Mouse (Mus musculus) kidney, embryonic 14.5 days (tissue): Measurements from ENCODE around the gene Bcl2l11. TPM values are rescaled to one million over a fixed set of nuclear protein-coding genes. Genes with fewer than 3 reads are reported as not detected.
A peak's percentile ranks its signal among the peaks of the same experiment; 100 is the strongest.

Experiments
- ATAC-seq: fragments of 200-750 bp; cut with Nextera tagmentation; 2 replicates; pipeline ENCODE4 v1.8.0; 2017; ENCODE audit warnings: moderate number of reproducible peaks, mild to moderate bottlenecking, moderate TSS enrichment, moderate library complexity; ENCODE audit not compliant: low FRiP score, low TSS enrichment
- H3K27ac ChIP-seq: fragments of 300-500 bp; sonication (generic); 2 replicates; pipeline ENCODE4 v1.5.1; 2014; ENCODE audit warnings: low read depth, mild to moderate bottlenecking, low read length, moderate library complexity, mixed read lengths
- H3K27me3 ChIP-seq: fragments of 300-500 bp; sonication (generic); 2 replicates; pipeline ENCODE4 v1.6.1; 2014; ENCODE audit warnings: mild to moderate bottlenecking, low read length; ENCODE audit not compliant: control insufficient read depth, insufficient read depth
- H3K36me3 ChIP-seq: fragments of 300-500 bp; sonication (generic); 2 replicates; pipeline ENCODE4 v1.6.1; 2014; ENCODE audit warnings: low read length, mixed read lengths; ENCODE audit not compliant: control insufficient read depth, insufficient read depth
- H3K4me1 ChIP-seq: fragments of 300-500 bp; sonication (generic); 2 replicates; pipeline ENCODE4 v1.6.1; 2014; ENCODE audit warnings: low read length, mixed read lengths; ENCODE audit not compliant: control insufficient read depth, insufficient read depth
- H3K4me2 ChIP-seq: fragments of 300-500 bp; sonication (generic); replicated peaks from 2 replicates; pipeline ENCODE4 v1.6.1; 2014; ENCODE audit warnings: low read depth, mild to moderate bottlenecking, low read length
- H3K4me3 ChIP-seq: fragments of 300-500 bp; sonication (generic); 2 replicates; pipeline ENCODE4 v1.5.1; 2014; ENCODE audit warnings: mild to moderate bottlenecking, low read length
- H3K9ac ChIP-seq: fragments of 300-500 bp; sonication (generic); 2 replicates; pipeline ENCODE4 v1.6.1; 2014; ENCODE audit warnings: low read depth, mild to moderate bottlenecking, low read length, moderate library complexity
- H3K9me3 ChIP-seq: fragments of 300-500 bp; sonication (generic); 2 replicates; pipeline ENCODE4 v1.6.1; 2016; ENCODE audit warnings: low read length; ENCODE audit not compliant: control insufficient read depth
- WGBS: fragments of 180-500 bp; shearing (Covaris S2); extraction: QIAGEN DNeasy Blood & Tissue Kit; methylation state at CpG from one replicate; pipeline ENCODE4 v1.1.7; 2014; 5-methylcytosine and 5-hydroxymethylcytosine counted together
- polyA plus RNA-seq: library from polyadenylated mRNA; unstranded; fragments of >200 nt; fragmentation: Nextera tagmentation; extraction: Ambion mirVana; gene quantifications from 2 replicates; pipeline ENCODE4 v1.2.1, GENCODE M21; 2014

Bcl2l11 gene
- polyA plus RNA-seq, 1 experiment from 2014 or later, result 31.6 TPM

- H3K4me3 ChIP-seq, result no peak overlapping the region
- H3K9me3 ChIP-seq, result no peaks in the 10 kb centered on the region
- H3K4me1 ChIP-seq, result peaks cover 30% of the 10 kb centered on the region
- H3K27me3 ChIP-seq, result no peaks in the 10 kb centered on the region
- H3K36me3 ChIP-seq, result peaks cover 33% of the 10 kb centered on the region; the same call in 1 of the 2 replicates
- ATAC-seq, result no peak
- H3K4me2 ChIP-seq, result no peak overlapping the region
- H3K27ac ChIP-seq, result no peak overlapping the region
- H3K9ac ChIP-seq, result no peak overlapping the region
- WGBS, result 77% methylated on average over 5 of the region's 5 CpGs
These were observed 30.2 kb downstream of the Bcl2l11 start for GRCm38 (mm10) chr2:128156067-128156462.

GRCm38 (mm10) chr2:128156557-128157412 is 30.9 kb downstream of the Bcl2l11 start:
- Histone ChIP-seq H3K9me3 (no peaks in the 10 kb centered on the region), H3K4me3 (no peak overlapping the region), H3K4me2 (no peak overlapping the region), H3K27me3 (no peaks in the 10 kb centered on the region), H3K36me3 (peaks cover 29% of the 10 kb centered on the region; the same call in 1 of the 2 replicates), H3K4me1 (peaks cover 30% of the 10 kb centered on the region), H3K27ac (no peak overlapping the region), H3K9ac (no peak overlapping the region)
- WGBS, result 57% methylated on average over 12 of the region's 12 CpGs
- ATAC-seq, result no peak

GRCm38 (mm10) chr2:128158734-128159410 is 33.0 kb downstream of the Bcl2l11 start:
- no peak overlapping the region for H3K27ac ChIP-seq
- H3K4me2 ChIP-seq, result no peak overlapping the region
- no peaks in the 10 kb centered on the region for H3K27me3 ChIP-seq
- no peak overlapping the region for H3K4me3 ChIP-seq
- peak; percentile 72 for ATAC-seq
- H3K9ac ChIP-seq, result no peak overlapping the region
- peaks cover 24% of the 10 kb centered on the region; the same call in 1 of the 2 replicates for H3K36me3 ChIP-seq
- peaks cover 30% of the 10 kb centered on the region for H3K4me1 ChIP-seq
- WGBS, result 31% methylated on average over 17 of the region's 17 CpGs
- no peaks in the 10 kb centered on the region for H3K9me3 ChIP-seq

- no peak overlapping the region for H3K27ac ChIP-seq
- peaks cover 21% of the 10 kb centered on the region; the same call in 1 of the 2 replicates for H3K36me3 ChIP-seq
- no peak overlapping the region for H3K4me2 ChIP-seq
- no peaks in the 10 kb centered on the region for H3K27me3 ChIP-seq
- 53% methylated on average over 7 of the region's 7 CpGs for WGBS
- H3K4me3 ChIP-seq, result no peak overlapping the region
- 0 out of 2 replicates have a peak, but pooled peaks have one; percentile 33 for ATAC-seq
- H3K9ac ChIP-seq, result no peak overlapping the region
- H3K9me3 ChIP-seq, result no peaks in the 10 kb centered on the region
- peaks cover 30% of the 10 kb centered on the region for H3K4me1 ChIP-seq
These were observed 33.8 kb downstream of the Bcl2l11 start for GRCm38 (mm10) chr2:128159619-128160125.

- no peaks in the 10 kb centered on the region for H3K27me3 ChIP-seq
- peaks cover 14% of the 10 kb centered on the region; the same call in 1 of the 2 replicates for H3K36me3 ChIP-seq
- H3K9me3 ChIP-seq, result no peaks in the 10 kb centered on the region
- WGBS, result 68% methylated on average over 8 of the region's 8 CpGs
- no peak overlapping the region for H3K9ac ChIP-seq
- peaks cover 15% of the 10 kb centered on the region; the same call in 1 of the 2 replicates for H3K4me1 ChIP-seq
- no peak overlapping the region for H3K4me2 ChIP-seq
- no peak overlapping the region for H3K4me3 ChIP-seq
- no peak for ATAC-seq
- no peak overlapping the region for H3K27ac ChIP-seq
These were observed 37.3 kb downstream of the Bcl2l11 start for GRCm38 (mm10) chr2:128163177-128163576.

- H3K9ac ChIP-seq, result no peak overlapping the region
- H3K27ac ChIP-seq, result no peak overlapping the region
- 0 out of 2 replicates have a peak, but pooled peaks cover 3% of the 10 kb centered on the region for H3K36me3 ChIP-seq
- no peaks in the 10 kb centered on the region for H3K27me3 ChIP-seq
- H3K9me3 ChIP-seq, result no peaks in the 10 kb centered on the region
- no peaks in the 10 kb centered on the region for H3K4me1 ChIP-seq
- ATAC-seq, result no peak
- WGBS, result 61% methylated on average over 13 of the region's 13 CpGs
- no peak overlapping the region for H3K4me2 ChIP-seq
- no peak overlapping the region for H3K4me3 ChIP-seq
These were observed 41.0 kb downstream of the Bcl2l11 start for GRCm38 (mm10) chr2:128166623-128167423.

GRCm38 (mm10) chr2:128167930-128168329 is 42.1 kb downstream of the Bcl2l11 start:
- ATAC-seq, result no peak
- Histone ChIP-seq H3K4me3 (no peak overlapping the region), H3K27me3 (no peaks in the 10 kb centered on the region), H3K4me1 (no peaks in the 10 kb centered on the region), H3K4me2 (no peak overlapping the region), H3K9ac (no peak overlapping the region), H3K36me3 (no peaks in the 10 kb centered on the region), H3K27ac (no peak overlapping the region), H3K9me3 (no peaks in the 10 kb centered on the region)
- WGBS, result 93% methylated on average over 12 of the region's 12 CpGs

- Histone ChIP-seq H3K9me3 (no peaks in the 10 kb centered on the region), H3K27me3 (no peaks in the 10 kb centered on the region), H3K9ac (no peak overlapping the region), H3K4me2 (no peak overlapping the region), H3K27ac (no peak overlapping the region), H3K4me1 (peaks cover 6% of the 10 kb centered on the region; the same call in 1 of the 2 replicates), H3K36me3 (no peaks in the 10 kb centered on the region), H3K4me3 (no peak overlapping the region)
- ATAC-seq, result no peak
- WGBS, result 85% methylated on average over 5 of the region's 5 CpGs
These were observed 43.6 kb downstream of the Bcl2l11 start for GRCm38 (mm10) chr2:128169486-128169885.
